Comparison of ENCODE assay signal across 18 mouse cellular contexts in genomic region chr8:84752734-84753582, GRCm38 (mm10). TPM values are rescaled to one million over a fixed set of nuclear protein-coding genes. Genes with fewer than 3 reads are reported as not detected.
DNase-seq lines count a peak whose midpoint lies in the region; ATAC-seq and TF ChIP-seq lines count a peak whose summit lies in the region.
"Had no signal": no experiment of that assay in that cellular context is flagged by ENCODE, and none has a peak within 500 bp of the region (broad histone marks: within the 10 kb centered on the region; RNA-seq: fewer than 3 reads in every experiment).

No protein-coding gene starts in this region.

- 73% methylated on average over 6 of the region's 6 CpGs for WGBS in heart, embryonic 14.5 days
- 75% methylated on average over 6 of the region's 6 CpGs for WGBS in intestine, postnatal 0 days
- WGBS in kidney, embryonic 14.5 days, result 66% methylated on average over 6 of the region's 6 CpGs

- no peaks in the 10 kb centered on the region for H3K9me3 ChIP-seq in heart, embryonic 14.5 days (ENCODE audit: control insufficient read depth, low read length)
- H3K9me3 ChIP-seq in megakaryocyte, embryonic 14.5 days, result no peaks in the 10 kb centered on the region
- no peaks in the 10 kb centered on the region for H3K9me3 ChIP-seq in intestine, postnatal 0 days (ENCODE audit: control insufficient read depth)
- no peaks in the 10 kb centered on the region for H3K9me3 ChIP-seq in kidney, embryonic 14.5 days (ENCODE audit: control insufficient read depth, low read length)
- H3K9me3 ChIP-seq: embryonic facial prominence, embryonic 13.5 days; hindbrain, embryonic 12.5 days; neural tube, embryonic 15.5 days had no signal

- no peak overlapping the region for H3K4me3 ChIP-seq in heart, embryonic 14.5 days (ENCODE audit: control insufficient read depth in 1 of 2, insufficient read depth in 1 of 2, low read depth in 1 of 2, low read length in 2 of 2)
- peak overlapping the region; percentile 67 for H3K4me3 ChIP-seq in megakaryocyte, embryonic 14.5 days (replicated peaks)
- no peak overlapping the region for H3K4me3 ChIP-seq in intestine, postnatal 0 days (ENCODE audit: low read depth, low read length)
- no peak overlapping the region for H3K4me3 ChIP-seq in kidney, embryonic 14.5 days (ENCODE audit: low read length)
- H3K4me3 ChIP-seq: embryonic facial prominence, embryonic 13.5 days; hindbrain, embryonic 12.5 days; neural tube, embryonic 15.5 days had no signal

- DNase-seq in heart, postnatal 14 days, result no peak
- DNase-seq in right cerebral cortex, adult 18-20 months, result no peak
- DNase-seq: adrenal gland, postnatal 36 days; gastrocnemius, postnatal 10 days; kidney, adult 2 months; kidney, postnatal 36 days; lung, postnatal 10 days; thymus, adult 18-20 months had no signal

- TF ChIP-seq CTCF in intestine, postnatal 0 days (IDR thresholded peaks at IDR 0.05; ENCODE audit: low read depth), result no peak

- peaks cover 11 to 20% of the 10 kb centered on the region in 2 experiments for H3K4me1 ChIP-seq in heart, embryonic 14.5 days (ENCODE audit: control insufficient read depth in 2 of 2, insufficient read depth in 2 of 2, low read length in 2 of 2)
- H3K4me1 ChIP-seq in megakaryocyte, embryonic 14.5 days, result peaks cover 25% of the 10 kb centered on the region
- H3K4me1 ChIP-seq in intestine, postnatal 0 days (replicated peaks; ENCODE audit: control insufficient read depth, insufficient read depth, low read length), result peaks cover 4% of the 10 kb centered on the region; the same call in 1 of the 2 replicates
- peaks cover 5% of the 10 kb centered on the region; the same call in 1 of the 2 replicates for H3K4me1 ChIP-seq in kidney, embryonic 14.5 days (ENCODE audit: control insufficient read depth, insufficient read depth, low read length)

- H3K9ac ChIP-seq in heart, embryonic 14.5 days (ENCODE audit: low read length), result no peak overlapping the region
- no peak overlapping the region for H3K9ac ChIP-seq in intestine, postnatal 0 days (ENCODE audit: low read depth, low read length)
- no peak overlapping the region for H3K9ac ChIP-seq in kidney, embryonic 14.5 days (ENCODE audit: low read depth, low read length)
- H3K9ac ChIP-seq: hindbrain, embryonic 12.5 days; neural tube, embryonic 15.5 days had no signal

- peak; percentile 20; the same call in 1 of the 2 replicates for ATAC-seq in heart, embryonic 14.5 days (ENCODE audit: insufficient number of reproducible peaks, insufficient read depth, low FRiP score, low read depth)
- no peak for ATAC-seq in megakaryocyte, adult 5-6 weeks (ENCODE audit: poor library complexity, severe bottlenecking)
- ATAC-seq in intestine, postnatal 0 days, result peak; percentile 77
- no peak for ATAC-seq in kidney, embryonic 14.5 days (ENCODE audit: low FRiP score, low TSS enrichment)

- H3K36me3 ChIP-seq in heart, embryonic 14.5 days (ENCODE audit: control insufficient read depth, insufficient read depth, low read length), result peaks cover 11% of the 10 kb centered on the region; the same call in 1 of the 2 replicates
- peaks cover 33% of the 10 kb centered on the region for H3K36me3 ChIP-seq in megakaryocyte, embryonic 14.5 days (replicated peaks; ENCODE audit: low read length)
- H3K36me3 ChIP-seq in intestine, postnatal 0 days (ENCODE audit: control insufficient read depth, insufficient read depth), result peaks cover 5% of the 10 kb centered on the region; the same call in 1 of the 2 replicates
- H3K36me3 ChIP-seq in kidney, embryonic 14.5 days (ENCODE audit: control insufficient read depth, insufficient read depth, low read length), result no peaks in the 10 kb centered on the region
- H3K36me3 ChIP-seq: hindbrain, embryonic 12.5 days; neural tube, embryonic 15.5 days had no signal

- no peak overlapping the region for H3K4me2 ChIP-seq in heart, embryonic 14.5 days (ENCODE audit: low read length)
- no peak overlapping the region for H3K4me2 ChIP-seq in intestine, postnatal 0 days (replicated peaks; ENCODE audit: low read depth)
- H3K4me2 ChIP-seq in kidney, embryonic 14.5 days (replicated peaks; ENCODE audit: low read depth, low read length), result no peak overlapping the region
- H3K4me2 ChIP-seq: embryonic facial prominence, embryonic 13.5 days; hindbrain, embryonic 12.5 days; midbrain, embryonic 11.5 days; neural tube, embryonic 15.5 days had no signal

- no peaks in the 10 kb centered on the region for H3K27me3 ChIP-seq in heart, embryonic 14.5 days (ENCODE audit: control insufficient read depth, insufficient read depth, low read length)
- H3K27me3 ChIP-seq in megakaryocyte, embryonic 14.5 days (replicated peaks), result peaks cover 33% of the 10 kb centered on the region
- H3K27me3 ChIP-seq in intestine, postnatal 0 days (replicated peaks; ENCODE audit: control insufficient read depth, insufficient read depth, low read length), result peaks cover 3% of the 10 kb centered on the region; the same call in 1 of the 2 replicates
- H3K27me3 ChIP-seq in kidney, embryonic 14.5 days (ENCODE audit: control insufficient read depth, insufficient read depth, low read length), result peaks cover 75% of the 10 kb centered on the region

- no peak overlapping the region for H3K27ac ChIP-seq in heart, embryonic 14.5 days (replicated peaks in 1 of 2; ENCODE audit: control insufficient read depth in 1 of 2, insufficient read depth in 1 of 2, low read depth in 2 of 2, low read length in 2 of 2)
- no peak overlapping the region for H3K27ac ChIP-seq in intestine, postnatal 0 days (ENCODE audit: low read depth, low read length)
- no peak overlapping the region for H3K27ac ChIP-seq in kidney, embryonic 14.5 days (ENCODE audit: low read depth, low read length)
- H3K27ac ChIP-seq: embryonic facial prominence, embryonic 13.5 days; hindbrain, embryonic 12.5 days had no signal

- intact Hi-C loops in heart, postnatal 14 days (cut with DNase I), result no loop called here

RNA-seq across cellular contexts. Expression of gene G430095P16Rik, which starts 30.2 kb away (rescaled TPM):
- polyA plus RNA-seq in heart, embryonic 14.5 days (2014; fragmentation: Nextera tagmentation; extraction: Ambion mirVana), result 5.2 and 5.9 TPM in 2 replicates
- under 1 TPM; 0.54 to 0.69 TPM for total RNA-seq in heart, postnatal 14 days (2021)
- polyA plus RNA-seq in megakaryocyte, embryonic 14.5 days (2012; ENCODE audit: insufficient read depth, low replicate concordance), result 2.7 and 19.7 TPM in 2 replicates
- total RNA-seq in megakaryocyte, adult 5-6 weeks (2015), result 40.4 and 45.2 TPM in 2 replicates
- total RNA-seq in megakaryocyte, adult 5-6 weeks (2017), result 20.6 and 25.5 TPM in 2 replicates
- 1.0 and 1.5 TPM in 2 replicates for polyA plus RNA-seq in intestine, postnatal 0 days (2015; fragmentation: Nextera tagmentation; extraction: Ambion mirVana)
- 1.7 and 2.8 TPM in 2 replicates for polyA plus RNA-seq in kidney, embryonic 14.5 days (2014; fragmentation: Nextera tagmentation; extraction: Ambion mirVana)
- total RNA-seq: left cerebral cortex, adult 18-20 months had no signal

RNA-seq across cellular contexts. Expression of gene Nfix, which starts 47.2 kb away (rescaled TPM):
- 16.3 and 16.8 TPM in 2 replicates for polyA plus RNA-seq in heart, embryonic 14.5 days (2014; fragmentation: Nextera tagmentation; extraction: Ambion mirVana)
- 100 to 1,000 TPM; 276 to 280 TPM for total RNA-seq in heart, postnatal 14 days (2021)
- 18.4 and 27.4 TPM in 2 replicates for polyA plus RNA-seq in megakaryocyte, embryonic 14.5 days (2012; ENCODE audit: insufficient read depth, low replicate concordance)
- total RNA-seq in megakaryocyte, adult 5-6 weeks (2015), result 23.8 and 26.9 TPM in 2 replicates
- total RNA-seq in megakaryocyte, adult 5-6 weeks (2017), result 7.7 and 17.0 TPM in 2 replicates
- 11.2 and 12.0 TPM in 2 replicates for polyA plus RNA-seq in intestine, postnatal 0 days (2015; fragmentation: Nextera tagmentation; extraction: Ambion mirVana)
- 9.4 and 10.9 TPM in 2 replicates for polyA plus RNA-seq in kidney, embryonic 14.5 days (2014; fragmentation: Nextera tagmentation; extraction: Ambion mirVana)

RNA-seq across cellular contexts. Expression of gene Lyl1, which starts 51.7 kb away (rescaled TPM):
- 12.1 and 13.7 TPM in 2 replicates for polyA plus RNA-seq in heart, embryonic 14.5 days (2014; fragmentation: Nextera tagmentation; extraction: Ambion mirVana)
- 1 to 10 TPM; 5.8 to 6.7 TPM for total RNA-seq in heart, postnatal 14 days (2021)
- 347 and 510 TPM in 2 replicates for polyA plus RNA-seq in megakaryocyte, embryonic 14.5 days (2012; ENCODE audit: insufficient read depth, low replicate concordance)
- total RNA-seq in megakaryocyte, adult 5-6 weeks (2015), result 69.0 and 69.9 TPM in 2 replicates
- total RNA-seq in megakaryocyte, adult 5-6 weeks (2017), result 60.3 and 62.0 TPM in 2 replicates
- 3.5 and 3.9 TPM in 2 replicates for polyA plus RNA-seq in intestine, postnatal 0 days (2015; fragmentation: Nextera tagmentation; extraction: Ambion mirVana)
- 6.3 and 8.9 TPM in 2 replicates for polyA plus RNA-seq in kidney, embryonic 14.5 days (2014; fragmentation: Nextera tagmentation; extraction: Ambion mirVana)

Comparison
In these comparisons a context has a peak if more than half of its experiments do, and no peak if none do; other contexts are left out.
1. ATAC-seq: peak in heart, embryonic 14.5 days (single experiment) and intestine, postnatal 0 days (single experiment); none in megakaryocyte, adult 5-6 weeks (single experiment) and kidney, embryonic 14.5 days (single experiment).
2. RNA of gene Lyl1, which starts 51.7 kb away (polyA plus RNA-seq): 347 to 510 TPM in megakaryocyte, embryonic 14.5 days; 12.1 to 13.7 TPM in heart, embryonic 14.5 days, 6.3 to 8.9 TPM in kidney, embryonic 14.5 days and 3.5 to 3.9 TPM in intestine, postnatal 0 days; every median in the first group is over 10 times any median in the second.